Mouse (Mus musculus) embryonic facial prominence, embryonic 14.5 days (tissue): ENCODE data around the gene Col18a1. TPM values are rescaled to one million over a fixed set of nuclear protein-coding genes. Genes with fewer than 3 reads are reported as not detected.

Experiments used
- ATAC-seq: fragments of 200-750 bp; cut with Nextera tagmentation; 2 replicates; pipeline ENCODE4 v1.8.0; 2017; ENCODE audit warnings: low read depth, moderate number of reproducible peaks, moderate TSS enrichment
- DNase-seq: peaks from one replicate; pipeline ENCODE4 v3.0.0-alpha.2; 2015; ENCODE audit warnings: low spot score
- H3K27ac ChIP-seq: fragments of 300-500 bp; sonication (generic); replicated peaks from 2 replicates; pipeline ENCODE4 v1.5.1; 2014; ENCODE audit warnings: low read depth, mild to moderate bottlenecking, low read length, moderate library complexity
- H3K27me3 ChIP-seq: fragments of 300-500 bp; sonication (generic); replicated peaks from 2 replicates; pipeline ENCODE4 v1.6.1; 2014; ENCODE audit warnings: low read length; ENCODE audit not compliant: control insufficient read depth, insufficient read depth
- H3K36me3 ChIP-seq: fragments of 300-500 bp; sonication (generic); 2 replicates; pipeline ENCODE4 v1.6.1; 2014; ENCODE audit warnings: low read length, mixed read lengths; ENCODE audit not compliant: control insufficient read depth, insufficient read depth
- H3K4me1 ChIP-seq: fragments of 300-500 bp; sonication (generic); 2 replicates; pipeline ENCODE4 v1.6.1; 2014; ENCODE audit warnings: antibody characterized with exemption, low read length; ENCODE audit not compliant: control insufficient read depth, insufficient read depth
- H3K4me2 ChIP-seq: fragments of 300-500 bp; sonication (generic); 2 replicates; pipeline ENCODE4 v1.6.1; 2014; ENCODE audit warnings: low read depth, mild to moderate bottlenecking, low read length, moderate library complexity, mixed read lengths
- H3K4me3 ChIP-seq: fragments of 300-500 bp; sonication (generic); 2 replicates; pipeline ENCODE4 v1.5.1; 2014; ENCODE audit warnings: low read depth, mild to moderate bottlenecking, low read length
- H3K9ac ChIP-seq: fragments of 300-500 bp; sonication (generic); 2 replicates; pipeline ENCODE4 v1.6.1; 2014; ENCODE audit warnings: low read depth, mild to moderate bottlenecking, low read length, moderate library complexity, mixed read lengths
- H3K9me3 ChIP-seq: fragments of 300-500 bp; sonication (generic); 2 replicates; pipeline ENCODE4 v1.6.1; 2016; ENCODE audit warnings: low read length; ENCODE audit not compliant: control insufficient read depth
- WGBS: fragments of 180-500 bp; shearing (Covaris S2); extraction: QIAGEN DNeasy Blood & Tissue Kit; methylation state at CpG from one replicate; pipeline ENCODE4 v1.1.7; 2014; 5-methylcytosine and 5-hydroxymethylcytosine counted together
- polyA plus RNA-seq: library from polyadenylated mRNA; unstranded; fragments of >200 nt; fragmentation: Nextera tagmentation; extraction: Ambion mirVana; gene quantifications from 2 replicates; pipeline ENCODE4 v1.2.1, GENCODE M21; 2014

Gene Col18a1
- polyA plus RNA-seq, 1 experiment from 2014 or later = 77.8 TPM

GRCm38 (mm10) chr10:77193495-77193894, 27.1 kb upstream of the Col18a1 start:
- ATAC-seq = no peak
- DNase-seq = no peak
- peaks cover 13% of the 10 kb centered on the region for H3K4me1 ChIP-seq
- H3K27me3 ChIP-seq = no peaks in the 10 kb centered on the region
- no peak overlapping the region for H3K4me3 ChIP-seq
- no peak overlapping the region for H3K9ac ChIP-seq
- H3K9me3 ChIP-seq = no peaks in the 10 kb centered on the region
- H3K4me2 ChIP-seq = no peak overlapping the region
- H3K36me3 ChIP-seq = no peaks in the 10 kb centered on the region
- H3K27ac ChIP-seq = no peak overlapping the region

GRCm38 (mm10) chr10:77192745-77193144, 26.4 kb upstream of the Col18a1 start:
- WGBS = 61% methylated on average over 17 of the region's 17 CpGs
- H3K27me3 ChIP-seq = no peaks in the 10 kb centered on the region

GRCm38 (mm10) chr10:77190967-77191915, 24.9 kb upstream of the Col18a1 start:
- WGBS = 26% methylated on average over 10 of the region's 10 CpGs
- DNase-seq (peak; percentile 82), ATAC-seq (peak; percentile 85)
- Histone ChIP-seq H3K27ac (no peak overlapping the region), H3K36me3 (no peaks in the 10 kb centered on the region), H3K4me1 (peaks cover 11% of the 10 kb centered on the region), H3K9ac (no peak overlapping the region; the same call in 1 of the 2 replicates), H3K4me3 (no peak overlapping the region), H3K27me3 (no peaks in the 10 kb centered on the region), H3K9me3 (no peaks in the 10 kb centered on the region), H3K4me2 (no peak overlapping the region)

More at GRCm38 (mm10) chr10:77192745-77193144, 26.4 kb upstream of the Col18a1 start:
- Histone ChIP-seq H3K4me2 (no peak overlapping the region), H3K36me3 (no peaks in the 10 kb centered on the region), H3K4me1 (peaks cover 13% of the 10 kb centered on the region), H3K9me3 (no peaks in the 10 kb centered on the region), H3K27ac (no peak overlapping the region), H3K4me3 (no peak overlapping the region), H3K9ac (no peak overlapping the region)
- DNase-seq = peak; percentile 35
- no peak for ATAC-seq

- H3K4me3 ChIP-seq = no peak overlapping the region
- H3K27me3 ChIP-seq = no peaks in the 10 kb centered on the region
- no peak overlapping the region for H3K27ac ChIP-seq
- H3K9me3 ChIP-seq = no peaks in the 10 kb centered on the region
- DNase-seq (no peak), ATAC-seq (no peak)
- H3K4me2 ChIP-seq = no peak overlapping the region
- H3K36me3 ChIP-seq = no peaks in the 10 kb centered on the region
- H3K9ac ChIP-seq = no peak overlapping the region
- 76% methylated on average over 7 of the region's 7 CpGs for whole genome bisulfite sequencing
- H3K4me1 ChIP-seq = peaks cover 11% of the 10 kb centered on the region
These were observed 21.1 kb upstream of the Col18a1 start for GRCm38 (mm10) chr10:77187427-77187826.

GRCm38 (mm10) chr10:77182804-77183331, 16.5 kb upstream of the Col18a1 start:
- 0 out of 2 replicates have a peak, but pooled peaks have one; percentile 55 for ATAC-seq
- Histone ChIP-seq H3K4me1 (no peaks in the 10 kb centered on the region), H3K36me3 (no peaks in the 10 kb centered on the region), H3K4me2 (no peak overlapping the region), H3K4me3 (no peak overlapping the region), H3K9ac (no peak overlapping the region), H3K9me3 (no peaks in the 10 kb centered on the region), H3K27ac (no peak overlapping the region), H3K27me3 (no peaks in the 10 kb centered on the region)
- DNase-seq = no peak
- 62% methylated on average over 3 of the region's 3 CpGs for WGBS

- H3K4me3 ChIP-seq = no peak overlapping the region
- no peak overlapping the region for H3K9ac ChIP-seq
- no peak for DNase-seq
- H3K27ac ChIP-seq = no peak overlapping the region
- H3K4me2 ChIP-seq = no peak overlapping the region
- H3K4me1 ChIP-seq = no peaks in the 10 kb centered on the region
- H3K9me3 ChIP-seq = no peaks in the 10 kb centered on the region
- 75% methylated on average over 3 of the region's 3 CpGs for WGBS
- no peaks in the 10 kb centered on the region for H3K36me3 ChIP-seq
- no peaks in the 10 kb centered on the region for H3K27me3 ChIP-seq
- ATAC-seq = no peak
These were observed 13.8 kb upstream of the Col18a1 start for GRCm38 (mm10) chr10:77180110-77180509.

GRCm38 (mm10) chr10:77178691-77179090, 12.3 kb upstream of the Col18a1 start:
- Histone ChIP-seq H3K4me3 (no peak overlapping the region), H3K36me3 (no peaks in the 10 kb centered on the region), H3K27me3 (no peaks in the 10 kb centered on the region), H3K27ac (no peak overlapping the region), H3K9ac (no peak overlapping the region), H3K4me1 (no peaks in the 10 kb centered on the region), H3K9me3 (no peaks in the 10 kb centered on the region), H3K4me2 (no peak overlapping the region)
- ATAC-seq = no peak
- WGBS = 78% methylated on average over 7 of the region's 7 CpGs
- DNase-seq = no peak

- ATAC-seq (no peak), DNase-seq (no peak)
- Histone ChIP-seq H3K27me3 (peaks cover 17% of the 10 kb centered on the region), H3K27ac (no peak overlapping the region), H3K9me3 (no peaks in the 10 kb centered on the region), H3K4me3 (no peak overlapping the region), H3K36me3 (no peaks in the 10 kb centered on the region), H3K4me2 (no peak overlapping the region), H3K9ac (no peak overlapping the region), H3K4me1 (peaks cover 7% of the 10 kb centered on the region; the same call in 1 of the 2 replicates)
- 89% methylated on average over 6 of the region's 6 CpGs for WGBS
These were observed 4.1 kb upstream of the Col18a1 start for GRCm38 (mm10) chr10:77170400-77170799.
